Mouse (Mus musculus): ENCODE results near the gene Cnep1r1. TPM values are rescaled to one million over a fixed set of nuclear protein-coding genes. Genes with fewer than 3 reads are reported as not detected.

The Cnep1r1 gene
- polyA plus RNA-seq, 1 experiment from 2014 or later, result 47.4 TPM

DNA sequence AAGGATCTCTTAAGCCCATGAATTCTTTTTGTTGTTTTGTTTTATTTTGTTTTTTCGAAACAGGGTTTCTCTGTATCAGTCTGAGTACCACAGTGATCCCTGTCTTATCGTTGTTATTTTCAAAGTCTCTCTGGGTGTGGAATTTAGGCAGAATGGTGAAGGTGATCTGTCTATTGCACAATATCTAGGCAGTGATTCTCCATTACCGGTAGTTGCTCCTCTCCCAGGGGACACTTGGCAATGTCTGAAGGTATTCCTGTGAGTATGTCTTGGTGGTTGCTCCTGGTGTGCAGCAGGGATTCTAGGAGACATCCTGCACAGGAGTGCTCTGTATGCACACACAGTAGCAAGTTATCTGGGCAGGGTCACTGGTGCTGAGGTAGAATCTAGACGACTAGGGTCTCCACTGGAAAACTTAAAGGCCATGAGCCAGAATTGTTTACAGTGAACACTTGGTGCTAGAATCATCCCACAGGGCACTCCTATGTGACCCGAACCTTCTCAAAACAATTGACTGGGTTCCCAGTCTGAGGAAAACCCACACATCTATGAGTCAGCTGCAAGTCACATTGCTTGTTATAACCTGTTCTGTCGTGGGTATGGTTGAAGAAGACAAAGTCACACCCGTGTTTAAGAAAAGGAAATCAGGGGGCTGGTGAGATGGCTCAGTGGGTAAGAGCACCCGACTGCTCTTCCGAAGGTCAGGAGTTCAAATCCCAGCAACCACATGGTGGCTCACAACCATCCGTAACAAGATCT lies 41.8 kb downstream of the Cnep1r1 start:
- Histone ChIP-seq H3K9ac (ENCODE audit: low read length) (no peak overlapping the region), H3K4me3 (ENCODE audit: low read length) (no peak overlapping the region), H3K9me3 (replicated peaks; ENCODE audit: control insufficient read depth, low read length) (no peaks in the 10 kb centered on the region), H3K27me3 (ENCODE audit: control insufficient read depth, insufficient read depth, low read length) (no peaks in the 10 kb centered on the region), H3K27ac (ENCODE audit: low read length) (no peak overlapping the region), H3K4me2 (ENCODE audit: low read depth, low read length) (no peak overlapping the region), H3K36me3 (ENCODE audit: control insufficient read depth, insufficient read depth) (peaks cover 69% of the 10 kb centered on the region), H3K4me1 (ENCODE audit: control insufficient read depth, insufficient read depth, low read length) (no peaks in the 10 kb centered on the region)
- ATAC-seq (replicated peaks; ENCODE audit: extremely low read depth, insufficient read depth, low FRiP score), result no peak
- 87% methylated on average over 10 of the region's 10 CpGs for WGBS

DNA sequence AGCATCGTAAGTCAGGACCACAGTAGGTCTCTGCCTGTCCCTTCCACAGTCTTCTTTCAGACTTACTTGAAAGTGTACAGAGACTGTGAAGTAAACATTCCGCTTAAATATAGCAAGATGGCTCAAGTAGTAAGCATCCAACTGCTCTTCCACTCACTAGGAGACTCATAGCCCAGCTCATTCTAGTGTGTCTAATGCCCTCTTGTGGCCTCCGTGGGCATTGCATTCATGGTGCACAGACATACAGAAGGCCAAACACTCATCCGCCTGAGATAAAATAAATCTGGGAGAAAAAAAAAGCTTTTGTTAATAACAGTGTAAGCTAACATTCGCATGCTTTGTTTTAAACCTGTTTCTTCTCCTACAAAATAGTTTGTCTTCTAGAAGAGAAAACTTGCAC lies 42.9 kb downstream of the Cnep1r1 start:
- no peak overlapping the region for H3K9ac ChIP-seq (ENCODE audit: low read length)
- no peak overlapping the region for H3K27ac ChIP-seq (ENCODE audit: low read length)
- no peak for ATAC-seq (replicated peaks; ENCODE audit: extremely low read depth, insufficient read depth, low FRiP score)
- H3K9me3 ChIP-seq (replicated peaks; ENCODE audit: control insufficient read depth, low read length), result no peaks in the 10 kb centered on the region
- H3K36me3 ChIP-seq (ENCODE audit: control insufficient read depth, insufficient read depth), result peaks cover 65% of the 10 kb centered on the region
- no peak overlapping the region for H3K4me2 ChIP-seq (ENCODE audit: low read depth, low read length)
- 74% methylated on average over 5 of the region's 5 CpGs for WGBS
- H3K4me3 ChIP-seq (ENCODE audit: low read length), result no peak overlapping the region
- H3K27me3 ChIP-seq (ENCODE audit: control insufficient read depth, insufficient read depth, low read length), result no peaks in the 10 kb centered on the region
- no peaks in the 10 kb centered on the region for H3K4me1 ChIP-seq (ENCODE audit: control insufficient read depth, insufficient read depth, low read length)

- H3K4me2 ChIP-seq (ENCODE audit: low read depth, low read length), result no peak overlapping the region
- H3K27me3 ChIP-seq (ENCODE audit: control insufficient read depth, insufficient read depth, low read length), result no peaks in the 10 kb centered on the region
- H3K36me3 ChIP-seq (ENCODE audit: control insufficient read depth, insufficient read depth), result peaks cover 6% of the 10 kb centered on the region
- no peaks in the 10 kb centered on the region for H3K9me3 ChIP-seq (replicated peaks; ENCODE audit: control insufficient read depth, low read length)
- no peak overlapping the region for H3K27ac ChIP-seq (ENCODE audit: low read length)
- 82% methylated on average over 7 of the region's 7 CpGs for WGBS
- no peaks in the 10 kb centered on the region for H3K4me1 ChIP-seq (ENCODE audit: control insufficient read depth, insufficient read depth, low read length)
- no peak overlapping the region for H3K9ac ChIP-seq (ENCODE audit: low read length)
- no peak overlapping the region for H3K4me3 ChIP-seq (ENCODE audit: low read length)
- ATAC-seq (replicated peaks; ENCODE audit: extremely low read depth, insufficient read depth, low FRiP score), result no peak
These were observed 56.7 kb downstream of the Cnep1r1 start for GRCm38 (mm10) chr8:88175264-88175663.

GRCm38 (mm10) chr8:88177291-88177690 lies 58.7 kb downstream of the Cnep1r1 start:
- H3K4me1 ChIP-seq (ENCODE audit: control insufficient read depth, insufficient read depth, low read length), result no peaks in the 10 kb centered on the region
- H3K27ac ChIP-seq (ENCODE audit: low read length), result no peak overlapping the region
- 0 out of 2 replicates have a peak, but pooled peaks cover 3% of the 10 kb centered on the region for H3K36me3 ChIP-seq (ENCODE audit: control insufficient read depth, insufficient read depth)
- H3K9ac ChIP-seq (ENCODE audit: low read length), result no peak overlapping the region
- no peak for ATAC-seq (replicated peaks; ENCODE audit: extremely low read depth, insufficient read depth, low FRiP score)
- no peak overlapping the region for H3K4me2 ChIP-seq (ENCODE audit: low read depth, low read length)
- H3K9me3 ChIP-seq (replicated peaks; ENCODE audit: control insufficient read depth, low read length), result no peaks in the 10 kb centered on the region
- 84% methylated on average over 8 of the region's 8 CpGs for WGBS
- no peak overlapping the region for H3K4me3 ChIP-seq (ENCODE audit: low read length)
- H3K27me3 ChIP-seq (ENCODE audit: control insufficient read depth, insufficient read depth, low read length), result no peaks in the 10 kb centered on the region

DNA sequence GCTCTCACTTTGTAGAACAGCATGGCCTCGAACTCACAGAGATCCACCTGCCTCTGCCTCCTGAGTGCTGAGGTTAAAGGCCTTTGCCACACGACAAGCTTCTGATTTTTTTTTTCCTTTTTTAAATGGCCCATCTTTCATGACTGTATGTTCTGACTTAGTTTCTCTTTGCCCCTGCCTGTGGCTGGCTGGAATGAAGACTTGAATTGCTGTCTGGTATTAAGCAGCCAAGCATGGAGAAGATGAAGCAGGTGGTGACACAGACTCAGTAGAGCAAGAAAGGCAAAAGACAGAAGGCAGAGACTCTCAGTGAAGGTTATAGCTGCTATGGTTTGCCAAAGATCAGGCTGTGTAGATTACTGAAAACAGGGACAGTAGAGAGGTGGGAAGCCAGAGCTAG lies 64.6 kb downstream of the Cnep1r1 start:
- no peak overlapping the region for H3K4me2 ChIP-seq (ENCODE audit: low read depth, low read length)
- 76% methylated on average over 2 of the region's 2 CpGs for WGBS
- no peak overlapping the region for H3K27ac ChIP-seq (ENCODE audit: low read length)
- H3K9me3 ChIP-seq (replicated peaks; ENCODE audit: control insufficient read depth, low read length), result no peaks in the 10 kb centered on the region
- no peaks in the 10 kb centered on the region for H3K27me3 ChIP-seq (ENCODE audit: control insufficient read depth, insufficient read depth, low read length)
- no peaks in the 10 kb centered on the region for H3K36me3 ChIP-seq (ENCODE audit: control insufficient read depth, insufficient read depth)
- H3K4me3 ChIP-seq (ENCODE audit: low read length), result no peak overlapping the region
- ATAC-seq (replicated peaks; ENCODE audit: extremely low read depth, insufficient read depth, low FRiP score), result no peak
- no peaks in the 10 kb centered on the region for H3K4me1 ChIP-seq (ENCODE audit: control insufficient read depth, insufficient read depth, low read length)
- no peak overlapping the region for H3K9ac ChIP-seq (ENCODE audit: low read length)

Small RNA genes lying within 50 kb of the gene (microRNA-seq; reads per million reads assigned to microRNA genes)
- gene Mir7071, result not detected

Other genes with a start within 250 kb of the Cnep1r1 start
- gene Zfp423, start 159.2 kb upstream of the Cnep1r1 start, polyA plus RNA-seq (2015; fragmentation: Nextera tagmentation; extraction: Ambion mirVana), result 3.1 and 3.7 TPM in 2 replicates
- gene Heatr3, start 19.1 kb downstream of the Cnep1r1 start, polyA plus RNA-seq (2015; fragmentation: Nextera tagmentation; extraction: Ambion mirVana), result 27.8 and 32.8 TPM in 2 replicates
- gene Tent4b, start 80.4 kb downstream of the Cnep1r1 start, polyA plus RNA-seq (2015; fragmentation: Nextera tagmentation; extraction: Ambion mirVana), result 5.5 and 6.3 TPM in 2 replicates
- 5.0 and 5.9 TPM in 2 replicates for gene Adcy7, start 153.6 kb downstream of the Cnep1r1 start, polyA plus RNA-seq (2015; fragmentation: Nextera tagmentation; extraction: Ambion mirVana)
- 60.3 and 64.4 TPM in 2 replicates for gene Brd7, start 243.4 kb downstream of the Cnep1r1 start, polyA plus RNA-seq (2015; fragmentation: Nextera tagmentation; extraction: Ambion mirVana)